Mouse (Mus musculus): ENCODE data around the gene Pald1.

DNA sequence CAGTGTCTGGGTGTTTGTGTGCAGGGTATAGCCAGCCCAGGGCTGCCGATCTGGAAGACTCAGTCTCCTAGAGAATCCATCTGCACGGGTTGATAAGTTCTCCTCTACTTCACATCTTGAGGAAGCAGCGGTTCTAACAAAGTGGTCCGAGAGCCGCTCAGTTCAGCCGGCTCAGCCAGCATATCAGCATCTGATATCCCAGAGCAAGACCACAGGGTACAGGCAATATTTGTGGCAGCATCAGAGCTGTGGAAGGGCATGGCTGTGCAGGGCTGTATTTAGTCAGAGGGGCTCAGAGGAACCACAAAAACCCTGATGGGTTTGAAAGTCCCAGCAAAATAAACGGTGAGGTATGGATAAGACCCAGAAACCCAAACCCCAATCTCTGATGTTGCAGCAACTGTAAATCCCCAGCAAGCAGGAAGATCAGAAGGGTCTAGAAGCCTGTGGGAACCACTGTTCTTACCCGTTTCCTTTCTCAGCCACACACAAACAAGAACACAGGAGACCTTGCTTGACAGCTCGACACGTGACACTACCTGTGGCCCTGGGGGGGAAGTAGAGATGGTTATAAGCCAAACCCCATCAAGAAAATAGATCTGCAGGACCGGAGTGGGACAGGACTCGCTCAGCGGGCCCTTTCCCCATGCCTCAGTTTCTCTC, 77.3 kb downstream of the Pald1 start:
- no peak for TF ChIP-seq USF1 (IDR thresholded peaks at IDR 0.05; ENCODE audit: low read depth)
- TF ChIP-seq CTCF (IDR thresholded peaks at IDR 0.05; ENCODE audit: control insufficient read depth, insufficient read depth, insufficient read length): no peak
- TF ChIP-seq MYOG (IDR thresholded peaks at IDR 0.05; ENCODE audit: control insufficient read depth, extremely low read depth, insufficient read length): no peak
